Mouse (Mus musculus) liver, embryonic 16.5 days (tissue): ENCODE results near the gene Psma6. TPM values are rescaled to one million over a fixed set of nuclear protein-coding genes. Genes with fewer than 3 reads are reported as not detected.

Experiments used
- ATAC-seq: fragments of 200-750 bp; cut with Nextera tagmentation; 2 replicates; pipeline ENCODE4 v1.8.0; 2017; ENCODE audit warnings: low read depth, mild to moderate bottlenecking, moderate number of reproducible peaks, moderate library complexity
- H3K27ac ChIP-seq: fragments of 300-500 bp; sonication (generic); 2 replicates; pipeline ENCODE4 v1.5.1; 2014; ENCODE audit warnings: mild to moderate bottlenecking, low read length
- H3K27me3 ChIP-seq: fragments of 300-500 bp; sonication (generic); 2 replicates; pipeline ENCODE4 v1.6.1; 2014; ENCODE audit warnings: low read depth, low read length, mixed read lengths; ENCODE audit not compliant: control insufficient read depth, insufficient read depth
- H3K36me3 ChIP-seq: fragments of 300-500 bp; sonication (generic); 2 replicates; pipeline ENCODE4 v1.6.1; 2014; ENCODE audit warnings: mild to moderate bottlenecking; ENCODE audit not compliant: control insufficient read depth, insufficient read depth
- H3K4me1 ChIP-seq: fragments of 300-500 bp; sonication (generic); 2 replicates; pipeline ENCODE4 v1.6.1; 2014; ENCODE audit warnings: low read depth, low read length, mixed read lengths; ENCODE audit not compliant: control insufficient read depth
- H3K4me2 ChIP-seq: fragments of 300-500 bp; sonication (generic); 2 replicates; pipeline ENCODE4 v1.6.1; 2014; ENCODE audit warnings: low read depth, low read length, mixed read lengths
- H3K4me3 ChIP-seq: fragments of 300-500 bp; sonication (generic); 2 replicates; pipeline ENCODE4 v1.5.1; 2014; ENCODE audit warnings: low read depth, mild to moderate bottlenecking, low read length
- H3K9ac ChIP-seq: fragments of 300-500 bp; sonication (generic); 2 replicates; pipeline ENCODE4 v1.6.1; 2014; ENCODE audit warnings: low read depth, low read length
- H3K9me3 ChIP-seq: fragments of 300-500 bp; sonication (generic); replicated peaks from 2 replicates; pipeline ENCODE4 v1.6.1; 2016; ENCODE audit warnings: low read length; ENCODE audit not compliant: control insufficient read depth
- WGBS: fragments of 180-500 bp; shearing (Covaris S2); extraction: QIAGEN DNeasy Blood & Tissue Kit; methylation state at CpG from one replicate; pipeline ENCODE4 v1.1.7; 2014; ENCODE audit not compliant: insufficient replicate concordance; 5-methylcytosine and 5-hydroxymethylcytosine counted together
- polyA plus RNA-seq: library from polyadenylated mRNA; unstranded; fragments of >200 nt; fragmentation: Nextera tagmentation; extraction: Ambion mirVana; gene quantifications from 2 replicates; pipeline ENCODE4 v1.2.1, GENCODE M21; 2015

The Psma6 gene
- polyA plus RNA-seq, 1 experiment from 2014 or later, result 163 TPM

DNA sequence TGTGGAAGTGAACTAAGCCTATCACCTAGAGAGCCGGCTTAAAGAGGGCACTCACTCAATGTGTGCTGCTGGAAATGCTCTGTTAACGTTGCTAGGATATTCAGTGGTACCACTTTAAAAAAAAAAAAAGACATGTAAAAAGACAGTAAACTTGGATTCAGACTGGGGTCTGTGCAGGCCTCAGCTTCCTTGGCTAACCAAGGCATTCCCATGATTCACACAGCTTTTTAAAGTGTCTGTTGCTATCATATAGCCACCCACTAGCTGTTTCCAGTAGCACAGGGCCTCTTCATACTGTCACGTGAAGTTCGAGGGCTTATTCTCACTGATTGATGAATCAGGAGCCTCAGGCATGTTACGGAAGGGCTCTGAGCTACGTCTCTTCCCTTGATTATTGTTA, 78.4 kb downstream of the Psma6 start:
- Histone ChIP-seq H3K9me3 (no peaks in the 10 kb centered on the region), H3K4me1 (no peaks in the 10 kb centered on the region; the same call in 1 of the 2 replicates), H3K36me3 (no peaks in the 10 kb centered on the region), H3K27me3 (peaks cover 3% of the 10 kb centered on the region; the same call in 1 of the 2 replicates), H3K27ac (no peak overlapping the region), H3K4me2 (no peak overlapping the region), H3K9ac (no peak overlapping the region), H3K4me3 (no peak overlapping the region)
- 60% methylated on average over 6 of the region's 6 CpGs for WGBS
- ATAC-seq, result no peak

DNA sequence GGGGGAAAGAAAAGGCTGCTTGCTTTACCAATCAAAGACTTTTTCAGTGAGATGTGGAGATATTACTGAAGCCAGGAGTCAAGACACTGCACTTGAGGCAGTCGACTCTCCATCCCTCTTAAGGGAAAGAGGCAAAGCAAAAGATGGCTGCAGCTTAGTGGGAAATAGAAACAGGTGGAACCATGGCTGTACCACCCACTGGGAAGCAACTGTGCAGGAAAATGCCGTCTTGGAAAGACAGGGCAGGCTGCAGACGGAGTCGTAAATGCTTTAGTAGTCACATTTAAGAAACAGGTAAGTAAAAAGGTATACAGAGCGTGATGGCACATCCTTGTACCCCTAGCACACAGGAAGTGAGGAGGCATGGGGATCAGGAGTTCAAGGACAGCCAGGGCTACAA, 79.1 kb downstream of the Psma6 start:
- ATAC-seq, result no peak
- H3K36me3 ChIP-seq, result no peaks in the 10 kb centered on the region
- H3K4me2 ChIP-seq, result no peak overlapping the region
- no peaks in the 10 kb centered on the region; the same call in 1 of the 2 replicates for H3K4me1 ChIP-seq
- H3K4me3 ChIP-seq, result no peak overlapping the region
- H3K27me3 ChIP-seq, result peaks cover 7% of the 10 kb centered on the region; the same call in 1 of the 2 replicates
- H3K27ac ChIP-seq, result no peak overlapping the region
- no peaks in the 10 kb centered on the region for H3K9me3 ChIP-seq
- no peak overlapping the region for H3K9ac ChIP-seq
- WGBS, result 67% methylated on average over 5 of the region's 5 CpGs

DNA sequence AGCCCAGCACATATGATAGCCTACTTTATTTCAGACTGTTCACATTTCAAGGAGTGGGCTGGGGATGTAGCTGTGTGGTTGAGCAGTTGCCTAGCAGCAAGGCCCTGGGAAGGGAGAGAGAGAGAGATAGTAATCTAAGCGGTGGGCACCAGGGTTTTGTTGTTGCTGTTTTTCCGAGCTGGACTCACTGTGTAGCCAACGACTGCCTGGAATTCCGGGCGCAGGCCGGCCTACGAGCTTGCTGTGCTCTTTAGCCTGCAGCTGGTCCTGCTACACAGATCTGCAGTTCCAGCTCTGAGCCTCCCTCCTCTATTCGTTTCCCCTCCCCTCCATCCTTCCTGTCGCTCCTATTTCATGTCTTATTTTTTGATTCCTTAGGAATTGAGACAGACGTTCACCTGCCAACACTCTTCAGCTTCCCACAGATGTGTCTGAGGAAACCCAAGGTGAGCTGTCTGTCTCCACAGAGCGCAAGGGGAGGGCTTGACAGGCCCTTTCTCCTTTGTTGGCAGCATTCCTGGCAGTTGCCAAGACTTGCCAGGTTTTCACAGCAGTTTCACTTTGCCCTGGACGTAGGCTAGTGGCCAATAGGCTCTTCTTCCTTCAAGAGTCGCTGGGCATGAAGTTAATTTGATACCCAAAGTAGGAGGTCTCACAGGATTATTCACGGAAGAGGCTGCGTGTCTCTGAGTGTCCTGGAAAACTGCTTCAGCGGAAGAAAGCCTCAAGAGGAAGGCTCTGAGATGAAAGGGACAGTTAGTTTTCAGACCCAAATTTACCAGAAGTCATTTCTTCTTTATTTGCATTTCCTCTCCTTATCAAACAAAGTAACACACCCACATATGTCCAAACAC, 80.2 kb downstream of the Psma6 start:
- no peaks in the 10 kb centered on the region for H3K9me3 ChIP-seq
- H3K36me3 ChIP-seq, result no peaks in the 10 kb centered on the region
- H3K27ac ChIP-seq, result no peak overlapping the region
- no peak overlapping the region for H3K9ac ChIP-seq
- no peak overlapping the region for H3K4me3 ChIP-seq
- 52% methylated on average over 16 of the region's 16 CpGs for WGBS
- H3K4me2 ChIP-seq, result no peak overlapping the region
- H3K27me3 ChIP-seq, result peaks cover 7% of the 10 kb centered on the region; the same call in 1 of the 2 replicates
- H3K4me1 ChIP-seq, result no peaks in the 10 kb centered on the region; the same call in 1 of the 2 replicates
- ATAC-seq, result no peak

DNA sequence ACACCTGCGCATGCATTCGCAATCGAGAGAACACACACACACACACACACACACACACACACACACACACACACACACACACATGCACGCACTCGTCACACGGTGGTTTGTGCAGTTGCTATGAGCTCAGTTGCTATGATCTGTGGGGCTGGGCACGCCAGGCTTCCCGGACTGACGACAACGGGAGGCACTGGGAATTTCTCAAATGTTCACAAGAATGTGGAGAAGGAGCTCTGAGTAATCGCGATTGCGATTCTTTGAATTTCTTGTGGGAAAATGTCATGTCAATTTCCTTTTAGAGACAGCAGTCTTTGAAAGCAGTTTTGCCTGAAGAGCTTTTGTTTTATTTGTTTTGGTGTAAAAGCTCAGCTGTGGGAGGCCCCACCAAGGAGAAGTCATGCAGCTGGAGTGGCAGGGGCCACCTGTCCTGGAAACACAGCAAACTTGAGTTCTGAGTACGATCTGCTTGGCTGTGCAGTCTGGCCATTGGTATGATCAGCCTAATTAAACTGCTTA, 80.9 kb downstream of the Psma6 start:
- H3K4me2 ChIP-seq, result peak overlapping the region; percentile 9; the same call in 1 of the 2 replicates

DNA sequence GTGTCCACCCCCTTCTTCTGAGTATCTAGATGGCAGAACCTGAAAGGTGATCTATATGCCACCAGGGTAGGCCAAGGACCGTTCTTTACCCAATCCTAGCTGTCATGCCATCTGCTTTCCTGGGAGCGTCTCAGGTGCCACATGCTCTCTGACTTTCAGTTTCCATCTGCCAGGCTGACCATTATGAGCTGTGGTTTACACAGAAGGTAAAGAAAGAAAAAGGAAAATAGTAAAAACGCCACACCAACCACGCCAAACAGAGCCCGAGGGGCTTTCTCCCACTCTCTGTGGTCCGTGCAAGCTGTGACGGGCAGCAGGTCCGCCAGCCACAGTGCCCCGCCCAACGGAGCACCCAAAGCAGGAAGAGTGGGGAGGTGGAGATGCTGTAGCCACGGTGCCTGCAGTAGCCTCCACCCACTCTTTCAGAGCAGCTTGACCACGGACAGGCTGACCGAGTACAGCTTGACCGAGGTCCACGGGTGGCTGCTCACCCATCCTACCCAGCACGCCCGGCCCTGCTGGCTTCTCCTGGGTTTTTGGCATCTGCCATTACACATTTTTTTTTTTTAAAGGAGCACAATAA, 81.5 kb downstream of the Psma6 start:
- Histone ChIP-seq H3K36me3 (no peaks in the 10 kb centered on the region), H3K27me3 (peaks cover 7% of the 10 kb centered on the region; the same call in 1 of the 2 replicates), H3K4me1 (no peaks in the 10 kb centered on the region; the same call in 1 of the 2 replicates), H3K4me2 (peak overlapping the region; percentile 9), H3K4me3 (0 out of 2 replicates have a peak overlapping the region, but pooled peaks have one; percentile 6), H3K9ac (no peak overlapping the region), H3K9me3 (no peaks in the 10 kb centered on the region), H3K27ac (no peak overlapping the region)
- ATAC-seq, result no peak
- WGBS, result 43% methylated on average over 17 of the region's 17 CpGs

More for the DNA sequence above, 80.9 kb downstream of the Psma6 start:
- H3K4me3 ChIP-seq, result no peak overlapping the region
- no peak overlapping the region for H3K9ac ChIP-seq
- H3K9me3 ChIP-seq, result no peaks in the 10 kb centered on the region
- H3K27ac ChIP-seq, result no peak overlapping the region
- H3K27me3 ChIP-seq, result peaks cover 7% of the 10 kb centered on the region; the same call in 1 of the 2 replicates
- H3K4me1 ChIP-seq, result no peaks in the 10 kb centered on the region; the same call in 1 of the 2 replicates
- H3K36me3 ChIP-seq, result no peaks in the 10 kb centered on the region
- 66% methylated on average over 14 of the region's 14 CpGs for whole genome bisulfite sequencing
- no peak for ATAC-seq

DNA sequence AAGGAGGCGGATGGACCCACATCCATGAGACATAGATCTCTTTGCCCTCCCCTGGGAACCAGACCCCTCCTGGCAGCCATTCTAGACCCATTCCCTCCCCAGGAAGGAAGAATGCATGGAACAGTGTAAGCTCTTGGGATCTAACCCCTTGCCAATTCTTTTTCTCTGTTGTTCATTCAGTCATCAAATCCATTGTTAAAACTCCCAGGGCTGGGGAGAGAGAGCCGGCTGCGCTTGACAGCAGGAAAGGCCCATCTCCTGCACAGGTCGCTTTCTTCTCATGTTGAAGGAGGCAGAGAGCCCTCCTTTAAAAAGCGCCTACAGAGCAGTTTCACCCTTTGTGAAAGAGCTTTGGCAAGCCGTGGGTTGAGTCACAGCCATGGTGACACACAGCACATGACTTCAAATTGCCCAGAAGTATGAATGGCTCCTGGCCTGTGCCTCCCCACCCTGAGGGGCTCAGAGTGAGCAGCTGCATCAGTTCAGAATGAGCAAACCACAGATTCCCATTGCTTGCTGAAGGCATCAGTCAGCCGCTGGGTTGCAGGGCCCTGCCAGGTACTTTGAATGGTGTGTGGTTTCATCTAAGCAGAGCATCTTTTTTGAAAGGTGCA, 82.2 kb downstream of the Psma6 start:
- Histone ChIP-seq H3K36me3 (no peaks in the 10 kb centered on the region), H3K9ac (no peak overlapping the region), H3K4me1 (no peaks in the 10 kb centered on the region; the same call in 1 of the 2 replicates), H3K4me2 (no peak overlapping the region), H3K4me3 (no peak overlapping the region), H3K27me3 (peaks cover 7% of the 10 kb centered on the region; the same call in 1 of the 2 replicates), H3K27ac (0 out of 2 replicates have a peak overlapping the region, but pooled peaks have one; percentile 13), H3K9me3 (no peaks in the 10 kb centered on the region)
- WGBS, result 61% methylated on average over 7 of the region's 7 CpGs
- ATAC-seq, result no peak

DNA sequence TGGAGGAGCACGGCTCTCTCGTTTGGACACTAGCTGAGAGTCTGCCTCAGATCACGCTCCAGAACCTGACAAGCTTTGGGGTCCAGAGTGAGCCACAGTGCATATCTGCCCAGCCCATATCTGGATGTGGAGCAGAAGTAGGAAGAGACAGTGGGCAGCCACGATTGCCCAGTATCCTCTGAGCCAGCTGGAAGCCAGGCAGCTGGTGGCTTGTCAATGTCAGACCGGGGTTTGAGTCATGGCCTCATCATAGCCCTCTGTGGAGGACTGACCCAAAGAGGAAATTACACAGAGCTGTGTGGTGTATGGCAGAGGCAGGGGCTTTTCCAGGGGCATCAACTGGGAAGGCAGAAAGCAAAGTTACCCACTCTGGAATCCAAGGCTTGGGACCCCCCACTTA, 82.8 kb downstream of the Psma6 start:
- WGBS, result 30% methylated on average over 5 of the region's 5 CpGs
- H3K27ac ChIP-seq, result no peak overlapping the region

DNA sequence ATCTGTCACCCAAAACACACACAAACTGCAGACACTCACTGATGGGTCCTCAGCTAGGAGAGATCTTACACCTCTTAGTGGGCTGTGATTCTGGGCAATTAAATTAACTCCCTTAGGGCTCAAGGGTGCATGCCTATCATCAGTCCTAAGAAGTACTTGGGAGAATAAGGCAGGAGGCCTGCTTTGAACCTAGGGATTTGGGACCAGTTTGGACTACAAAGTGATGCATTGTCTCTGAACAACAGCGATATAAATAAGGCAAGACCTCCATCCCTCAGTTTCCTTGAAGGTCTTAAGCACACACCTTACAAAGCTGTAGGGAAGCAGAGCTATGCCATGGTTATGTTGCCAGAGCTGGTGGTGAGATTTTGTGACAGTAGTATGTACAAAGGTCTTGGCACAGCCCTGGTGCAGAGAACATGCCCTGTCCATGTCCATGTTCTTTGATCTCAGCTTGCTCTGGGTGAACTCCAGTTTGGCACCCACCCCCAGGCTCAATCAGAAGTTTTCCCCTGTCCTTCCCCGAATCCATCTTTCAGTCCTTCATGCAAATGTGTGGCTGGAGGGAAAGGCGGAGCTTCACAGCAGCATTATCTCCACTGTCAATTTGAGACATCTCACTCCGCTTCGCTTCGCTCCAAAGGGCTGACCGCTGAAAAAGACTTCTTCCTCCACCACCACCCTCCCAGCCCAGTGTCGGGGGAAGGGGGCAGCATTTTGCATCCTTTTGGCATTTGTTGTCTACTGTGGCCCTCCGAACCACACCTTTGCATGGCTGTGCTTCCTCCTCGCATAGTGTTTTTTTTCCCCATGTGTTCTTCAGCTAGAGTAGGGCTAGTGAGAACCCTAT, 83.5 kb downstream of the Psma6 start:
- WGBS, result 43% methylated on average over 10 of the region's 10 CpGs
- H3K4me1 ChIP-seq, result no peaks in the 10 kb centered on the region; the same call in 1 of the 2 replicates
- H3K9ac ChIP-seq, result no peak overlapping the region
- peaks cover 7% of the 10 kb centered on the region; the same call in 1 of the 2 replicates for H3K27me3 ChIP-seq
- no peak for ATAC-seq
- no peak overlapping the region for H3K4me3 ChIP-seq
- H3K36me3 ChIP-seq, result no peaks in the 10 kb centered on the region
- H3K27ac ChIP-seq, result no peak overlapping the region
- no peak overlapping the region for H3K4me2 ChIP-seq
- H3K9me3 ChIP-seq, result no peaks in the 10 kb centered on the region

More for the DNA sequence above, 82.8 kb downstream of the Psma6 start:
- H3K27me3 ChIP-seq, result peaks cover 7% of the 10 kb centered on the region; the same call in 1 of the 2 replicates
- H3K9me3 ChIP-seq, result no peaks in the 10 kb centered on the region
- no peaks in the 10 kb centered on the region for H3K36me3 ChIP-seq
- ATAC-seq, result 0 out of 2 replicates have a peak, but pooled peaks have one; percentile 21
- no peak overlapping the region for H3K4me2 ChIP-seq
- H3K4me1 ChIP-seq, result no peaks in the 10 kb centered on the region; the same call in 1 of the 2 replicates
- no peak overlapping the region for H3K9ac ChIP-seq
- H3K4me3 ChIP-seq, result no peak overlapping the region
